Mouse (Mus musculus) hindbrain, postnatal 0 days (tissue): Measurements from ENCODE around the gene Dab2ip. TPM values are rescaled to one million over a fixed set of nuclear protein-coding genes. Genes with fewer than 3 reads are reported as not detected.

Experiments
- ATAC-seq: fragments of 200-750 bp; cut with Nextera tagmentation; 2 replicates; pipeline ENCODE4 v1.8.0; 2017; ENCODE audit warnings: mild to moderate bottlenecking, moderate TSS enrichment, moderate library complexity
- DNase-seq: peaks from one replicate; pipeline ENCODE4 v3.0.0-alpha.2; 2015; ENCODE audit warnings: low spot score
- H3K27ac ChIP-seq: fragments of 300-500 bp; sonication (generic); 2 replicates; pipeline ENCODE4 v1.5.1; 2014; ENCODE audit warnings: mild to moderate bottlenecking
- H3K27me3 ChIP-seq: fragments of 300-500 bp; sonication (generic); 2 replicates; pipeline ENCODE4 v1.6.1; 2014; ENCODE audit warnings: low read length, mixed read lengths; ENCODE audit not compliant: insufficient read depth
- H3K36me3 ChIP-seq: fragments of 300-500 bp; sonication (generic); 2 replicates; pipeline ENCODE4 v1.6.1; 2014; ENCODE audit warnings: low read length, mixed read lengths; ENCODE audit not compliant: insufficient read depth
- H3K4me1 ChIP-seq: fragments of 300-500 bp; sonication (generic); 2 replicates; pipeline ENCODE4 v1.6.1; 2014; ENCODE audit warnings: antibody characterized with exemption, low read length, mixed read lengths; ENCODE audit not compliant: insufficient read depth
- H3K4me2 ChIP-seq: fragments of 300-500 bp; sonication (generic); 2 replicates; pipeline ENCODE4 v1.6.1; 2014; ENCODE audit warnings: low read depth, mild to moderate bottlenecking, low read length, moderate library complexity, mixed read lengths
- H3K4me3 ChIP-seq: fragments of 300-500 bp; sonication (generic); 2 replicates; pipeline ENCODE4 v1.5.1; 2014; ENCODE audit warnings: low read length
- H3K9ac ChIP-seq: fragments of 300-500 bp; sonication (generic); replicated peaks from 2 replicates; pipeline ENCODE4 v1.6.1; 2014; ENCODE audit warnings: mild to moderate bottlenecking, low read length, moderate library complexity, mixed read lengths
- H3K9me3 ChIP-seq: fragments of 300-500 bp; sonication (generic); 2 replicates; pipeline ENCODE4 v1.6.1; 2016; ENCODE audit warnings: low read length, mixed read lengths
- CTCF ChIP-seq: IDR thresholded peaks from 2 replicates; pipeline ENCODE4 v1.5.1; 2016; ENCODE audit warnings: antibody characterized with exemption, control low read depth, low read depth
- WGBS: fragments of 180-500 bp; shearing (Covaris S2); extraction: QIAGEN DNeasy Blood & Tissue Kit; methylation state at CpG from one replicate; pipeline ENCODE4 v1.1.7; 2014; 5-methylcytosine and 5-hydroxymethylcytosine counted together
- polyA plus RNA-seq: library from polyadenylated mRNA; unstranded; fragments of >200 nt; fragmentation: Nextera tagmentation; extraction: Ambion mirVana; gene quantifications from 2 replicates; pipeline ENCODE4 v1.2.1, GENCODE M21; 2015
- total RNA-seq: library from RNA; depleted of rRNA; stranded (reverse); fragments of >200 nt; gene quantifications from 2 replicates; pipeline ENCODE4 v1.2.3, GENCODE M21; 2014

The Dab2ip gene
- total and polyA plus RNA-seq, 2 experiments from 2014 or later, result 64.5 to 161 TPM

DNA sequence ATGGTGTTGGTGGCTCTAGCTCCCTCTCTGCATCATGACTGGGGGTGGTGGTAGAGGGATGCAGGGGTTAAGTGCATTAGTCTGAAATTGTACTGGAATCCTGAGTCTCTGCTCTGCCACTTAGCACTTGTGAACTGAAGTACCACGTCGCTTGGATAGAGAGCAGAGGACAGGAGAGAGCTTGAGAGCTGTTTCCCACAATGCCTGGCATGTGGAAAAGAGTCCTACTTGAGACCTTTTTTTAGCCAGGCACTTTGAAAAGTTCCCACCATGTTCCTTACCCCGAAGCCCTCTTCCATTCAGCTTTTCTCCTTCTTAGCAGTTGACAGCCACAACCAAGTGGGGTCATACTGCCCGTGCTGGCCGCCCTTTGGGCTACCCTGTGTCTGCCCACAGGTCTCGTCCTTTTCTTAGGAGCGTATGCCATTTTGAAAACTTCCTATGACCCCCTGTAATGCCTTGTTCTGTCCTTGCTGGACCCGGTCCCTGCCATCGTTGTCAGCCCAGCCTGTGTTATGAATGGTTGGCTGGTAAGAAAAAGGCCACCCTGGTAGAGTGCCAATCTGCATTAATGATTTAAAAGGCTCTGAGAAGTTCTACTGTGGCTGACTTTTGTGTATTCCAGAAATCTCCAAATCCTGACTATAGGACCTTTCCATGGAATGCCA is 34.8 kb downstream of the Dab2ip start:
- peak; percentile 65 for DNase-seq
- 45% methylated on average over 9 of the region's 9 CpGs for WGBS
- no peaks in the 10 kb centered on the region for H3K9me3 ChIP-seq

DNA sequence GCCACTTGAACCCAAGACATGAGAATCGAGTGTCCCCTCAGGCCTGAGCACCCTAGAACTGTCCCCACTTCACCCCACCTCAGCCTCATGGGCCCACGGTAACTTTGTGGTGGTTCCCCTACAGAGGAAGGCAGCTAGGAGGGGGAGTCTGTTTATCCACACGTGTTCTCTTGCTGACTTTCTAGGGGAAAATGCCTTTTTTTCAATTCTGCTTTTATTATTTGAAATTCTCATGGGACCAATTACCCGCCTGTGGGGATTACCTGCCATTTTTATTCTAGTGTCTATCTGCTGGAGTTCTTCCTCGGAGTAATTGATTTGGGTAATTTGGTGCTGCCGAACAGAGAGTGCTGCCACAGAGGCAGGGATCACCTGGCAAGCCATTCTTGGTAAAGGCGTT is 35.8 kb downstream of the Dab2ip start:
- H3K4me2 ChIP-seq, result no peak overlapping the region
- no peak overlapping the region for H3K27ac ChIP-seq
- no peaks in the 10 kb centered on the region for H3K36me3 ChIP-seq
- ATAC-seq (no peak), DNase-seq (no peak)
- H3K9me3 ChIP-seq, result no peaks in the 10 kb centered on the region
- H3K4me3 ChIP-seq, result no peak overlapping the region
- WGBS, result 71% methylated on average over 7 of the region's 7 CpGs
- no peaks in the 10 kb centered on the region; the same call in 1 of the 2 replicates for H3K4me1 ChIP-seq
- TF ChIP-seq CTCF, result no peak
- H3K27me3 ChIP-seq, result no peaks in the 10 kb centered on the region
- H3K9ac ChIP-seq, result no peak overlapping the region

More for the DNA sequence above, 34.8 kb downstream of the Dab2ip start:
- no peak overlapping the region for H3K9ac ChIP-seq
- no peaks in the 10 kb centered on the region for H3K36me3 ChIP-seq
- no peak overlapping the region for H3K4me3 ChIP-seq
- H3K4me1 ChIP-seq, result peaks cover 4% of the 10 kb centered on the region
- TF ChIP-seq CTCF, result no peak
- H3K27me3 ChIP-seq, result no peaks in the 10 kb centered on the region
- H3K27ac ChIP-seq, result no peak overlapping the region
- peak; percentile 66 for ATAC-seq
- H3K4me2 ChIP-seq, result no peak overlapping the region

- Histone ChIP-seq H3K4me1 (no peaks in the 10 kb centered on the region; the same call in 1 of the 2 replicates), H3K4me3 (no peak overlapping the region), H3K9ac (no peak overlapping the region), H3K9me3 (no peaks in the 10 kb centered on the region), H3K36me3 (no peaks in the 10 kb centered on the region), H3K27ac (no peak overlapping the region), H3K27me3 (no peaks in the 10 kb centered on the region), H3K4me2 (no peak overlapping the region)
- no peak for TF ChIP-seq CTCF
- WGBS, result 52% methylated on average over 1 of the region's 1 CpGs
- ATAC-seq (no peak), DNase-seq (no peak)
These were observed 37.0 kb downstream of the Dab2ip start for GRCm38 (mm10) chr2:35595102-35595501.

GRCm38 (mm10) chr2:35595718-35596117 is 37.7 kb downstream of the Dab2ip start:
- TF ChIP-seq CTCF, result no peak
- no peaks in the 10 kb centered on the region for H3K27me3 ChIP-seq
- no peaks in the 10 kb centered on the region for H3K36me3 ChIP-seq
- ATAC-seq, result no peak
- no peak overlapping the region for H3K27ac ChIP-seq
- H3K9ac ChIP-seq, result no peak overlapping the region
- no peak for DNase-seq
- H3K9me3 ChIP-seq, result no peaks in the 10 kb centered on the region
- no peak overlapping the region for H3K4me3 ChIP-seq
- H3K4me2 ChIP-seq, result no peak overlapping the region
- H3K4me1 ChIP-seq, result no peaks in the 10 kb centered on the region; the same call in 1 of the 2 replicates
- WGBS, result 57% methylated on average over 5 of the region's 5 CpGs

DNA sequence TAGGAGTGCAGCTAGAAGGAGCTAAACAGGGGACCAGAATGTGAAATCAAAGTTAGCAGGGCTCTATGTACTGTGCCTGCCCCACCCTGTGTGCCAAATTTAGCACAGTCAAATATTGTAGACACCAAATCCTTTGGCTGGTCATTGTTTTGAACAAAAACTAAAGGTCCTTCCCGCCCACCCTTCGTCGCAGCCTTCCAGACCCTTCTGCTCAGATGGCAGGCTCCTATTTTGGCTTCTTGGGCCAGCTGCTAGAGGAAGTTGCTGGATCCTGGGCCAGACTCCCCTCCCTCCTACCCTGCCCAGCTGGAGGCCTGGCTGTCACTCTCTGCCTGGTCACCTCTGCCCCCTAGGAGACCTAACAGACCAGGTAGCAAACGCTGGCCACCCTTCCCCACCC is 38.7 kb downstream of the Dab2ip start:
- no peaks in the 10 kb centered on the region for H3K27me3 ChIP-seq
- no peak overlapping the region for H3K4me3 ChIP-seq
- ATAC-seq (no peak), DNase-seq (no peak)
- H3K4me2 ChIP-seq, result no peak overlapping the region
- no peaks in the 10 kb centered on the region for H3K36me3 ChIP-seq
- no peak for TF ChIP-seq CTCF
- WGBS, result 54% methylated on average over 4 of the region's 4 CpGs
- H3K4me1 ChIP-seq, result no peaks in the 10 kb centered on the region; the same call in 1 of the 2 replicates
- H3K27ac ChIP-seq, result no peak overlapping the region
- H3K9me3 ChIP-seq, result no peaks in the 10 kb centered on the region
- no peak overlapping the region for H3K9ac ChIP-seq

- no peaks in the 10 kb centered on the region for H3K36me3 ChIP-seq
- 72% methylated on average over 3 of the region's 3 CpGs for WGBS
These were observed 40.8 kb downstream of the Dab2ip start for GRCm38 (mm10) chr2:35598819-35599218.

DNA sequence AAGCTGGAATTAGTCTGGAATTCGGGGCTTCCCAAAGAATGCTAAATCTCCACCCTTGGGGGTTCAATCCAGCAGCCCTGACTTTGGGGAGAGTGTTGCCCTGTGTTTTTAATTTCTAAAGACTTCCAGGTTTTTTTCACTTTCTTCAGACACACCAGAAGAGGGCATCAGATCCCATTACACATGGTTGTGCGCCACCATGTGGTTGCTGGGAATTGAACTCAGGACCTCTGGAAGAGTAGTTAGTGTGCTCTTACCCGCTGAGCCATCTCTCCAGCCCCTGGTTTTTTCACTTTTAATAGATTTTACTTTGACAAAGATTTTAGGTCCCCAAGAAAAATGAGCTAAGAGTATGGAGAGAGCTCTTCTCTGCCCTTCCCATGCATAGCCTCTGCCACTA is 43.6 kb downstream of the Dab2ip start:
- Histone ChIP-seq H3K4me2 (no peak overlapping the region), H3K9me3 (no peaks in the 10 kb centered on the region), H3K4me1 (no peaks in the 10 kb centered on the region), H3K4me3 (no peak overlapping the region), H3K36me3 (no peaks in the 10 kb centered on the region), H3K27ac (no peak overlapping the region), H3K27me3 (no peaks in the 10 kb centered on the region), H3K9ac (no peak overlapping the region)
- 0 out of 2 replicates have a peak, but pooled peaks have one; percentile 15 for TF ChIP-seq CTCF
- ATAC-seq (no peak), DNase-seq (no peak)
- 76% methylated on average over 3 of the region's 3 CpGs for WGBS

More at GRCm38 (mm10) chr2:35598819-35599218, 40.8 kb downstream of the Dab2ip start:
- DNase-seq (no peak), ATAC-seq (no peak)
- Histone ChIP-seq H3K27me3 (no peaks in the 10 kb centered on the region), H3K9me3 (no peaks in the 10 kb centered on the region), H3K4me2 (no peak overlapping the region), H3K4me1 (no peaks in the 10 kb centered on the region; the same call in 1 of the 2 replicates), H3K27ac (no peak overlapping the region), H3K4me3 (no peak overlapping the region), H3K9ac (no peak overlapping the region)
- TF ChIP-seq CTCF, result no peak
